Mouse (Mus musculus) left cerebral cortex, adult 18-20 months (tissue): ENCODE measurements around the gene Umad1. TPM values are rescaled to one million over a fixed set of nuclear protein-coding genes. Genes with fewer than 3 reads are reported as not detected.

Experiments used
- DNase-seq, 2 experiments: peaks; one replicate each; pipeline ENCODE4 v3.0.0; 2021 to 2022; ENCODE audit warnings: low spot score in 2 of 2, mixed read lengths in 1 of 2
- total RNA-seq, 2 experiments: library from RNA; stranded (reverse); gene quantifications; 2 replicates each; pipeline ENCODE4 v1.2.3; 2021

The Umad1 gene
- total RNA-seq, 2 experiments from 2014 or later, result 44.8 to 45.6 TPM

DNA sequence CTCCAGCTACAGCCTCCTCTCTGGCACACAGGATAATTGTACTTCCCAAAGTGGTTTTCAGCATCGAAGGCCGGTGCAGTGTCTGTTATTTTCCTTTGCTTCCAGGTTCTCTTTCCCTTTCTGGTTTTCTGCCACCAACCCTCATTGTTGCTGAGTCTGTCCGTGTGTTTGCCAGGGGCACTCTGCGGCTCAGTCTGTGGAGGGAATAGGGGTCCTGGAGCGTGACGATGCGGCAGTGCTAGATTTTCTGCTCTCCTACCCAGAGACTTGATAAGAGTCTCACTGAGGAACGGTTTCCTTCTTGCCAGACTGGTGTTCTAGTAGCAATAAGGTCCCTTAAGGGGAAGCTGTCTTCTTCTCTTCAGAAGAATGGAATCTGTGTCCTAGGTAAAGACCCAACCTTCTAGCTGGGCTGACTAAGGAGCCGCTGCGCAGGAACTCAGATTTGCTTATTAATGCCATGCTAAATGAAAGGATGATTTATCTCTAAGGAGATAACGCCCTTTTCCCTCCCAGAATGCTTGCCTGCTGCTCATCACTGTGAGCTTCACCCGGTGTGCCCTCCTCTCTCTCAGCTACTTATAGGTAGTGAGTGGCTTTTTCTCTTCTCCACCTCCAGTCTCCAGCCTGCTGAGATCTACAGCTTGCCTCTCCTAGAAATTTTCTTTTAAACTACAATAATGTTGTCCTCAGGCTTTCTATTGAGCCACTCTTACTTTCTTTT lies 105.1 kb downstream of the Umad1 start:
- DNase-seq, result no peak

DNA sequence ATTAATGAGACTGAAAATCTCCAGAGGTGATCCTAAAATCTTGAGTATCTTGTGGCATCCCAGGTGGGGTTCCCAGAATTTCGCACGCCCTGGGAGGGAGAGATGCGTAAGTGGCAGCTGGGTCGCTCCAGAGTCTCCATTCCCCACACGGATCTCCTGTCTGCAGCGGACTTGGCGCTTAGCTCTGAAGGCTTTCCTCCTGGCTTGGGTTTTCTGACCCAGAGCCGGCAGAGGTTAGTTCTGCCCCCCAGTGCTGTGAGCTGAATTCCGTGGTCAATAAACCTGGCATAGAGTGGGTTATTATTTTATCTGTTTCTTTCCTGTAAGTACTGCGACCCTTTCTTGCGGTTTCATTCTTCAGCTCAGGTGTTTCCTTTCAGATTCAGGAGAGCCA lies 105.7 kb downstream of the Umad1 start:
- DNase-seq, result no peak

DNA sequence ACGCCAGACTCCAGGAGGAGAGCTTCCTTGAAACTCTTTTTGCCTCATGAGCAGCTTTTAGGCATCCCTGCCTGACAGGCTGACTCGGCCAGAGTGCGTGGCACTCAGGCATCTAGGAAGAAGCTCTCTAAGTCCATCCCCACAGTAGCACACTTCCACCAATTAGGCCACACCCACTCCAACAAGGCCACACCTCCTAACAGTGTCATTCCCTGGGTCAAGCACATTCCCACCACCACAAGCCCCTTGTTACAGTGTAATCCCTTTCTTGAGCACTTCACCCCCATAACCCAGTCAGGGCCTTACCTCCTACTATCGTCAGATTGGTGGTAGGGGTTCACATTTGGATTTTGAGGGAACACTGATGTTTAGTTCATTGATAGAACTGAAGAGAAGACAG lies 108.6 kb downstream of the Umad1 start:
- DNase-seq, result no peak

DNA sequence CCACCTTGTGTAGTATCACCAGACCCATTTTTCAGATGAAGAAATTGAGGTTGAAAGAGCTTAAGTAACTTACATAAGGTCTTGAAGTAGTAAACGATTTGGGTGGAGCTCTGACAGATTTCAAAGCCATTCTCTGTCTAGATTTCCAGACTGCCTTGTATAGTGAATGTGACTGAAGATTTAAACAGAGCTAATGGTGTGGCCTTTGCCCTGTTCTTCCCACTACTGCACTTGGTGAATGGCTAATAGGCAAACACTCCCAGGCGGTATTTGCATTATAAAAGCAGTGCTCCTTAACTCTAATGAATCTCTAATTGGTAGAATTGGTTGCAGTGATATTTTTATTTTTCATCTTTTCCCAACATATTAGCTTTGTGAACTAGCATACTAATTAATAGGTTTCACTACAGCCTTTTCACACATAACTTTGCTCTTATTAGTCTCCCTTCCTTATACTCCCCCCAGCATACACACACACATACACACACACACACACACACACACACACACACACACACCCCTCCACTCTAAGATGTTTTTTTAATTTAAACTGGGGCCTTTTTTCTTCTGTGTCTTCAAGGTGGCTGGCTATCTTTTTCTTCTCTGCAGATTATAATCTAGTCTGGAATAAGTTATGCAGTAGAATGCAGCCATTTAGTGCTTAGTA lies 109.2 kb downstream of the Umad1 start:
- no peak for DNase-seq

DNA sequence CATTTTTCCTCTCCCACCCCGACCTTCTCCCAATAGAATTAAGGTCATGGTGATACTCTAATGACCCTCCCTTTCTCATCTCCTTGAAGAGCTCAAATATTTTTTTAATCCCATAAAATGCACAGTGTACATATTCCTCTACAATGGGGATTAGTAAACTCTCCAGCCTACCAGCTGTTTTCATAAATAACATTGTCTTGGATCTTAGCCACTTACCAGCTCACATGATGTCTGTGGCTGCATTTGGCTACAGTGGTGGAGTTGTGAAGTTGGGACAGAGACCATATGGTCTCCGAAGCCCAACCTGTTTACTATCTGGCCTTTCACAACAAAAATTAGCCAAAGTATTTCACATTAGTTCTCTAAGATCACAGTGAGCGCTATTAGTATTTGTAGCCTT lies 111.5 kb downstream of the Umad1 start:
- no peak for DNase-seq

DNA sequence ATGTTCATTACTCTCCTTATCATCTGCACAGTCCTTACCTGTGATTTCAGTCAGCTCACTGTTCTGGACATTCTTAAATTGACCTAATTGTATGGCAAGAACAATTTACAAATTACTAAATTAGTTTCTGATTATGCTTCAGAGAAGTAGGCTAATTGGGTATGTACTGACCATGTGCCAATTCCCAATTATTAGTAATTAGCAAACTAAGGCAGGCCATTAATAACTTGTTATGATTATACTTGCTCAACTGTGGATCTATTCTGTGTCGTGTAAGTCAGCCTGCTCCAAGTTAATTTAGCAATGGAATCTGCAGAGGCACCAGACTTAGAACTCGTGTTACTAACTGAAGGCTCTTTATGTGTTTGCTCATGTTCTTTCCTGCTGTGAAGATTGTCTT lies 114.0 kb downstream of the Umad1 start:
- no peak for DNase-seq

DNA sequence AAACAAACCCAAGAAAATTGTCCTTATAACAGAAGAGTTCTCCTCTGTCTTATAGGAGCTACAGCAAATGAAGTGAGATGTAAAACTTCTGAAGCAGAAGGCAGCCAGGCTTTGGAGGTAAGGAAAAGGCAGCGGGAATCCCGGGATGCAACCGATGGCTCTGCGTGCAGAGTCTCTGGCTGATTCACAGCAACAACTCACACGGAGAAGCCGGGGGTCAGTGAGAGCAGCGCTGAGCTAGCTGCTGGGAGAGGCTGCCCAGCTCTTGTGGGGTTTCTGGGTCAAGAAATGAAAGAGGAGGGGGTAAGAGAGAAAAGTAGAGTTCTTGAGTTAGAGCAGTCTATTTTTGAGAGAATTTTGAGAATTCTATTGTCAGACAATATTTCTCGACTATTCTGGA lies 114.8 kb downstream of the Umad1 start:
- no peak for DNase-seq

DNA sequence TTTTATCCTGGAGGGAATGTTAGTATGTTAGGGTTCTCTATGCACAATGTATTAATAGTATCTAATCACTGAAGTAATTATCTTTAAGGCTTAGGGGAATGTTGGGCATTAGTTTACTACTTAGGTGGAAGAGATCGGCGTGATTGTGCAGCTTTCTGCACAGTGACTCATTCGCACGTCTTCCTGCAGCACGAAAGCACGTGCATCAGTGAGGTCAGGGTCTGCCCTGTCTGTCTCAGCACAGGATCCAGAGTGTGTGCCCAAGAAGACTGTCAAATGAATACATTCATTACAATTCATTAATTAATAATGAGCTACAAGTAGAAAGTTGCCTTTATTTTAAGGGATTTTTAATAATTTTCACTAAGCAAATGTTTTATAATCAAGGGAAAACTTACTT lies 115.2 kb downstream of the Umad1 start:
- DNase-seq, result no peak

DNA sequence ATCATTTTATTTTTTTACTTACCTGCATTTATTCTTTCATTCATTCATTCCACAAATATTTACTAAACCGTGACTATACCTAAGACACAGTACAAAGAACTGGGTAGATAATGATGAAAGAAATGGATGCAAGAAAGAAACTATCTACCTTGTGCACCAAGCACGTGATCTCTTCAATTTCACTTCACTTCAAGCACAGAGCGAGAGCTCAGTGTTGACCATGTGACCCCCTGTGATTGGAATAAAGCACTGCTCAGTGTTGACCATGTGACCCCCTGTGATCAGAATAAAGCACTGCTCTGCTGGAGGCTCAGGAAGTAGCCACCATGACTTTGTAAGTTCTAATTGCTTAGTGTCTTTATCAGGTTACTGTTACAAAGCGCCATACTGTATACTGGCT lies 115.6 kb downstream of the Umad1 start:
- DNase-seq, result no peak

DNA sequence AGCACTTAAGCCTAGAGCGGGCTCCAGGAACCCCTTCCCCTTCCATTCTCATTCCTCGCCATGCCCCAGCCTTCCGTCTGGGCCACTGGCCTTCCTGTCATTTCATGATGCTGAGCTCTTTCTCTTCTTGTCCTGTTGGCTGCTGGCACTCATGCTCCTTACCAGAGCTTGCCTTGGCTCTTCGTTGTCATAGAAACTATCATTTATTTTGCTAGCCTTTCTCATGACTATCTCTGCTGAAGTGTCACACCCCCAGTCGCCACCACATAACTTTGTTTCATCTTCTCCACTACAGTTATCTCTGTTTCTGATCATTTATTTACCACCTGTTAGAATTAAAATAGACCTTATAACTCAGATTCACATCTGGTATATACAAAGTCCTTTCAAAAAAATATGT lies 117.3 kb downstream of the Umad1 start:
- DNase-seq, result no peak

DNA sequence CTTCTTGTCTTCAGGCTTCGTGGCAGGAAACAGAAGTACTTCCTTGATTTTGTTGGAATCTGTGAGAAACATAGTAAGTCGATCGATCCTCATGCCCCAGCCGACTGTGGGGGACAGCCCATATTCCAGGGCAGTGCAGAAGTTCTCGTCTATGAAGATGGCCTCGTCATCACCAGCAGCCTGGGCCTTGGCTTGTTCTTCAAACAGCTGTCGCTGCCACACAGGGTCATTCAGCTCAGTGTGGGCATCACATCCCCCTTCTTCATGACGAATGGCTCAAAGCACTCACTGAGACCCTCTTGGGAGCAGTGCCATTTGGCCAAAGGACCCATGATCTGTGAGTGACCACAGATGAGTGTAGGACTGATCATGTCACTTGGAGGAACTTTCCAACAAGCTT lies 118.6 kb downstream of the Umad1 start:
- no peak for DNase-seq

DNA sequence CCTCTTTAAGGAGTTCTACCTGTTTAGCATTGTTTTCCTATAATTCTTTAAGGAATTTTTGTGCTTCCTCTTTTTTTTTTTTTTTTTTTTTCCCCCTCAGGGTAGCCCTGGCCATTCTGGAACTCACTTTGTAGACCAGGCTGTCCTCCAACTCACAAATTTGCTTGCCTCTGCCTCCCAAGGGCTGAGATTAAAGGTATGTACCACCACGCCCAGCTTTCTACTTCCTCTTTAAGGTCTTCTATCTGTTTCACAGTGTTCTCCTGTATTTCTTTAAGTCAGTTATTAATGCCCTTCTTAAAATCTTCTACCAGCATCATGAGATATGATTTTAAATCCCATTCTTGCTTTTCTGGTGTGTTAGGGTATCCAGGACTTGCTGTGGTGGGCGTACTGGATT lies 130.2 kb downstream of the Umad1 start:
- no peak for DNase-seq

DNA sequence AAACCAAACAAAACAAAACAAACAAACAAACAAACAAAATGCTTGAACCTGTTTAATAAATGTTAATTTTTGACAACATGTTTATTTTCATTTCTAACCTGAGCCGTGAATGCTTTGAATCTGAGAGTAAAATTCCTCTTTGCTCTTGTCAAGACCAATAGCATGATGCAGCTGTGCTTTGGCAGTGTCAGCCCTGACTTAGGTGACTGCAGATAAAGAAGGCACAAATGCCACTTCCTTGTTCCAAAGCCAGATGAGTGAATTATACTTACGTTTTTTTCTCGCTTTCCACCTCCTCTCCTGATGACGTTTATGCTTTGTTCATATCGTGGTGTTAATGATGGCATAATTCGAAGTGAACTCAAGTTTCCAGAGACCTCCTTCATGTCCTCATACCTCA lies 131.2 kb downstream of the Umad1 start:
- no peak for DNase-seq

DNA sequence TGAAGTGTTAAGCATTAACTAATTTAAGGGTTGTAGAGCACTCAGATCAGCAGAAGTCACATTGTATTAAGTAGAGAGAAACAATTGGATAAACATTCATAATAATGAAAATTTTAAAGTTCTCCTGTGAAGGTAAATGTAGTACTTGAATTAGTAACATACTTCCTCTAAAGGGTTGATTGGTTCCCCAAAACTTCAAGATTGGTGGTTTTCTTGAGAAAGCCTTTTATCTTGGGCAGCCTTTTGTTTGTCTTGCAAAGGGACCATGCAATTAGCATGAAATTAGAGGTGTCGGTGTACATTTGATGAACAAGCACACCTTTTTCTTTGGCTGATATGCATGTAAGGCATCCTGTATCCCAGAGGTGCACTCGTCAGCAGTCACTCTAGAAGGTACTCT lies 131.8 kb downstream of the Umad1 start:
- DNase-seq, result no peak

DNA sequence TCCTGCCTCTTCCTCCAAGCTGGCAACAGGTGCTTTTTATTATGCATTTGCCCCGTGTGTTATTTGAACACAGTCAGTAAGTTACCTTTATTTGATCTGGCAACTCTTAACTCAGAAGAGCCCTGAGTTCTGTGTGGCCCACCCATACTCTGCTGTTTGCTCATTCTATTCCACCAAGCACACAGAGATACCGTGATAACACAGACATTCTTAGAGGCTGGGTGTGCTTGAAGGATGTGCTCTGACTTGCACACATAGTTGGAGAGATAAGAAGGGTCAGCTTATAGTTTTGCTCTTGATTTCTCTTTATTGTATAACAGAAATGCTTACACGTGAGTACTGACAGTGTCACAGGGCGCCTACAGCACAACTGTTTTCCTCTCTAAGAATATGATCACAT lies 133.9 kb downstream of the Umad1 start:
- no peak for DNase-seq

DNA sequence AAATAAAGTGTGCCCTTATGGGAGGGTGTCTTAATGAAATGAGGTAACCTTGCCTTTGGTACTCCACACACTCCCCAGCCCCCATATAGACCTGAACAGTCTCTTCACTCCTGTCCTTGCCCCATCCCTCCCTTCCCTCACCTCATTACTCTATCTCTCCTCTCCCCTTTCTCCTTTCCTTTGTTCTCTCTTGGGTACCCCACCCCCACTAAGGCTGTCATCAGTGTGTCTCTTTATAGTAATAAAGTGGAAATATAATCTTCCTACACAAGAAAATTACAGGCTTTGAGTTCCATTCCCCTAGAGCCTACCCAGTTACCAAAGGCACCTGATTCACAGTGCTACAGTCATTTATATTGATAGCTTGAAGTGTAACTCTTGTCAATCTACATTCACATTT lies 135.0 kb downstream of the Umad1 start:
- DNase-seq, result no peak

DNA sequence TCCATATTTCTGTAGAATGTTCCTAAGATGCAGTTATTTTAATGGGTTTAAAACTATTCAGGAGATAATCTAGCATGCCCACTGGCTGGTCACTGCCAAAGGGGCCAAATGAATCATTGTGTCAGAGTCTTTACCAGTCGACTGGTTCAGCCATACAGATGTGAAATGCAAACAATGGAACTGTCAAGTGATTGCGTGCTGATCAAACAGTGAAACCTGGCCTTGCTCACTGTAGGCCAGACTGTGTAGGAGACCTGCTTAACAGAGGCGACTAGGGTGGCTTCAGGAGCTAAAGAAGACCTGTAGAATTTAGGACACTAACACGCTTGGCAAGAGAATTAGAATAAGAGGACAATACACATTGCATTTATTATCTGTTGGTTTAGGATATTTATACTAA lies 136.0 kb downstream of the Umad1 start:
- no peak for DNase-seq

DNA sequence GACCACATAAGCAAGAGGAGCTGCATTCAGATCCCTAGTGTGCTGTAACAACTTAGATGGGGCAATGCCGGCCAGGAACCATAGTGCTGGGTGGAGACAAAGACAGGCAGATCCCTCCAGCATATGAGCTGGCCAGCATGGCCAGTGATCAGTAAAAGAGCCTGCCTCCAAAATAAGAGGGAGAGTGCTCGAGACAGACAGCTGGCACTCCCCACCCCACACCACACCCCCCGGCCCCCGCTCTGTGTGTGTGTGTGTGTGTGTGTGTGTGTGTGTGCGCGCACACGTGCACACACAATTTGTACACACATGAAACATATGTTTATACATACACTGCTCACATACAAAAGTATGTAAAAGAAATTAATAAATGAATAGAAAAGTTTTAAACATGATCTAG lies 138.2 kb downstream of the Umad1 start:
- DNase-seq, result no peak

DNA sequence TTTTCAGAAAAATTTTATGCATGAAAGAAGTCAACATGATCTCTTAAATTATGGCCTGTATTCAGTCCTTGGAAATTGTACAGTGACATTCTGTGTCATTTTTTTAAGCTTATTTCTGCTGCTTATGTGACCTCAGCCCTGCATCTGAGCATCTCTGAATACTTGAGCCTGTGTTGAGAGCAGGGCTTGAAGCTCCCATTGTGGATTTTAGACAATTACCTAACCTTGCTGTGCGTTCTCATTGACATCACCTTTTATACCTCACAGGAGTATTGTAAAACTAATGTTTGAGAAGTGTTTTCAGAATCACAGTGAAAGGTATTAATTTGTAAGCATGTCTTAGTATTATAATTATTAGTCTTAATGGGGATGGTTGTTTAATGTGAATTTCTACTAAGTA lies 140.6 kb downstream of the Umad1 start:
- DNase-seq, result no peak

DNA sequence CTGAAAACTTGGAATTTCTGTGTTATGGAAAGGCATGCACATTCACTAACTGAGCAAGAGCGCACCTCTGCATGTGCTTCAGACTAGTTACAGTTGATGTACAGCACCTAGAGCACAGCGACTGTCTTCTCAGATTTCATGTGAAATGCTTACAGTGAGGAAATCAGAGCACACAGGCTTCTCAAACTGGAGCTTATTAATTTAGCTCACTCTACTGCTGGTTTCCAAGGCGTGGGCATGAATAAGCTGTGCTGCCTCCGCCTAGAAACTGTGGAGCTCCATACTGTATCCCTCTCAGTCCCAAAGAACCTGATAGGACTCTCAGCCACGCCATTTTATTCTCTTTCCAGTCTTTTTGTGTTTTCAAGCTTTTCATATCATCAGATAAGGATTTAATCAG lies 144.0 kb downstream of the Umad1 start:
- no peak for DNase-seq

DNA sequence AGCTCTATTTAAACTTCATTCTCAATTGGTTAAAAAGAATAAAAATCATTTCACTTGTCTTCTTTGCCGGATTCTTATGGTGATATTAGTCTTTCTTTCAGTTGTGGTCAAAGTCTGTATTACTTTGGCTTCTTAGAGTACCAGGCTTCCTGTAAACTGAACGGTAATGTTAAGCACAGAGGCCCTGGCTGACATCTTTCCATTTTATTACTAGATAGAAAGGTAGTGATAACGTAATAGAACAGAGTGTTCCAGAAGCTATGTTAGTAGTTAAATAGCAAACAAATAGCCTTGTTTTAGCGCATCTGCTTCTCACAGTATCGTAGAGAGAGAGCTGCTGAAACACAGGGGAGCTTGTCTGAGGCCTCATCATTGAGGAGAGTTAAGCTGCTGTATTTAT lies 146.8 kb downstream of the Umad1 start:
- no peak for DNase-seq

DNA sequence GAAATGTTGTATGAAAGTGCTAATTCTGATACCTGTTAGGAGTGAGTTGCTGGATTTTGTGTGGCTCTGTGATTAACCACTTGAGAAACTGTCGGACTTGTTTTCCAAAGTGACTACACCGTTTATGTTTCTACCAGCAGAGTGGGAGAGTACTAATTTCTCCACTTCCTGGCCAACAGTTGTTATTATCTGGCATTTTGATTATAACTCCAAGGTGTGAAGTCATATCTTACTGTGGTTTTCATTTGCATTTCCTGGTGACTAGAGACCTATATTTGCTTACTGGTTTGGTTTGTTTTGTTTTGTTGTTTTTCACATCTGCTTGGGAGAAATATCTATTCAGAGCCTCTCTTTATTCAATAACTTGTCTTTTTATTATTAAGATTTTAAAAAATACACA lies 149.2 kb downstream of the Umad1 start:
- DNase-seq, result no peak

DNA sequence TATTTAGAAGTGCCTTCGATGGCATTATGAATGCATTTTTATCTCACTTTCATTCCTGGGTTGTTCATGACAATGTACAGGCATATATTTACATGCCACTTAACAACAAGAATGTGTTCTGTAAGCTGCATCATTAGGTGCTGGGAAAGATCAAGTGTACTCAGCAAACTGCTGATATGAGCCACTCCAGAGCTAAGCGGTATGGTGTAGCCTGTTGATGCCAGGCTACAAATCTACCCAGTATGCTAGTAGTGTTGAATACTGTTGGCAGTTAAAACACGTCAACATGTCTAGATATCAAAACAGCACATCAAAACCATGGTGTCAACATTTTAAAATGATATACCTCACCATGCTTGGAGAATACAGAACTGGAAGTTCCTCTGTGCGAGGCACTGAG lies 150.8 kb downstream of the Umad1 start:
- no peak for DNase-seq
